Mouse (Mus musculus) erythroblast, embryonic 14.5 days (primary cell): ENCODE measurements around the gene Slc8a1.

Experiments used
- GATA1 ChIP-seq: IDR thresholded peaks from 2 replicates; pipeline ENCODE4 v1.6.1; 2012; ENCODE audit warnings: low read length, inconsistent platforms, mixed read lengths
- TAL1 ChIP-seq: IDR thresholded peaks from 3 replicates; pipeline ENCODE4 v1.6.1; 2012; ENCODE audit warnings: low read length, inconsistent platforms, mixed read lengths

DNA sequence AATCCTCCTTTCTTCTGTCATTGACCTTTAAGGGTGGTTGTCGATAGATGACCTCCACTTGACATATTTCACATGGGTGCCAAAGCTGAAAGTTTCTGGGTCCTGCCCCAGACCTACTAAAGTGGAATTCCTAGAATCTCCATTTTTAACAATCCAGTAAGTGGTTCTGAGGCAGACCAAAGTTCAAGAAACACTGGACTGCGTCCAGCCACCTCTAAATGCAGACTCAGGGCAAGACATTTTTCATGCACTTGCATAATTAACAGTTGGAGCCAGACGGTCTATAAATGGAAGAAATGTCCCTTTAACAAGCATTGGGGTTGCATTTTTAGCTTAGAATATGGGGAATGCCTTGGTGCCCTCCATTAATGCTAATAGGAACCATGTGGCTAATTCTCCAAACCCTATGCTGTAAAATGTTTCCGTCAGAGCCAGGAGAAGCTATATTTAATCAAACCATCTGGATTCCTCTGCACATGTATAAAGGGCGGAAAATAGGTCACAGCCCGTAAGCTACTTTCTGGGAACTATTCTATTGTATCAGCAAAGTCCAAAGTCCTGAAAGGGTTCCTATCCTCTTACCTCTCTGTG is 224.7 kb downstream of the Slc8a1 start:
- TF ChIP-seq GATA1, result no peak
- no peak for TF ChIP-seq TAL1
